Mouse (Mus musculus) embryonic fibroblast, embryonic 13.5 days (primary cell): ENCODE measurements around the gene Bmp7.

Source experiments
- CTCF ChIP-seq: IDR thresholded peaks from 2 replicates; pipeline ENCODE4 v1.5.1; 2011; ENCODE audit warnings: mild to moderate bottlenecking, control low read depth, low read length, moderate library complexity, borderline replicate concordance; ENCODE audit not compliant: insufficient read depth
- POLR2A ChIP-seq: IDR thresholded peaks from 2 replicates; pipeline ENCODE4 v1.6.1; 2011; ENCODE audit warnings: low read depth, mild to moderate bottlenecking, control low read depth, low read length, moderate library complexity

GRCm38 (mm10) chr2:172875201-172875600, 64.9 kb downstream of the Bmp7 start:
- TF ChIP-seq CTCF (no peak), POLR2A (no peak)
